Mouse (Mus musculus) frontal cortex, postnatal 36 days (tissue): ENCODE results near the gene Ankrd37.

Source experiments
- DNase-seq, 2 experiments: peaks; one replicate each; pipeline ENCODE4 v3.0.0; 2022; ENCODE audit warnings: low spot score in 2 of 2

Ankrd37 gene

GRCm38 (mm10) chr8:45975126-45975836 lies 30.2 kb downstream of the Ankrd37 start, which contains the start of the genes 1700029J07Rik and Ufsp2:
Gene 1700029J07Rik, minus strand, starts transcription at chr8:45975252.
Gene Ufsp2, plus strand, starts transcription at chr8:45975528.
- peak; percentile 98 to 99 for DNase-seq

- DNase-seq = no peak
These were observed 31.5 kb downstream of the Ankrd37 start for GRCm38 (mm10) chr8:45973988-45974505.

GRCm38 (mm10) chr8:45970894-45971293 lies 34.6 kb downstream of the Ankrd37 start:
- no peak for DNase-seq

DNA sequence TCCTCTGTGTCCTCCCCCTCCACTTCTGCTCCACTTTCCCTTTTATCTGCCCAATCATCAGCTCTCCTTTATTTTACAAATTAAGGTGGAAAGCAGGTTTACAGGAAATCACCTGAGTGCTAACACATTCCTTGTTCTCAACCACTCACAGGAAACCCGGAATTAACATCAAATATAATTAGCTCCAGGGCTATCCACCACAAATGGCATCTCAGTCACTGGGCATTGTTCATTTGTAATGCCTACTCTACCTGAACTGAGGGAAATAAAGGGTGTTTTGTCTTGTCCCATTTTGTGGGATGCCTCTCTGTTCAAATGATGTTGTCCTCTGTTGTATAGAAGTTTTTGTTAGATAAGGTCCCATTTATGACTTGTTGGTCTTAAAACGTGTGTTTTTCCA lies 54.9 kb downstream of the Ankrd37 start:
- no peak for DNase-seq
